Mouse (Mus musculus): ENCODE results near the gene Zfp786. TPM values are rescaled to one million over a fixed set of nuclear protein-coding genes. Genes with fewer than 3 reads are reported as not detected.
"Not testable (repeated sequence)": the region's sequence is repeated elsewhere in the genome, so short reads cannot be mapped to it uniquely, and the experiment has no call there.

The Zfp786 gene
- polyA plus RNA-seq (2016; fragmentation: Nextera tagmentation; extraction: Ambion mirVana) = 5.7 and 5.8 TPM in 2 replicates

DNA sequence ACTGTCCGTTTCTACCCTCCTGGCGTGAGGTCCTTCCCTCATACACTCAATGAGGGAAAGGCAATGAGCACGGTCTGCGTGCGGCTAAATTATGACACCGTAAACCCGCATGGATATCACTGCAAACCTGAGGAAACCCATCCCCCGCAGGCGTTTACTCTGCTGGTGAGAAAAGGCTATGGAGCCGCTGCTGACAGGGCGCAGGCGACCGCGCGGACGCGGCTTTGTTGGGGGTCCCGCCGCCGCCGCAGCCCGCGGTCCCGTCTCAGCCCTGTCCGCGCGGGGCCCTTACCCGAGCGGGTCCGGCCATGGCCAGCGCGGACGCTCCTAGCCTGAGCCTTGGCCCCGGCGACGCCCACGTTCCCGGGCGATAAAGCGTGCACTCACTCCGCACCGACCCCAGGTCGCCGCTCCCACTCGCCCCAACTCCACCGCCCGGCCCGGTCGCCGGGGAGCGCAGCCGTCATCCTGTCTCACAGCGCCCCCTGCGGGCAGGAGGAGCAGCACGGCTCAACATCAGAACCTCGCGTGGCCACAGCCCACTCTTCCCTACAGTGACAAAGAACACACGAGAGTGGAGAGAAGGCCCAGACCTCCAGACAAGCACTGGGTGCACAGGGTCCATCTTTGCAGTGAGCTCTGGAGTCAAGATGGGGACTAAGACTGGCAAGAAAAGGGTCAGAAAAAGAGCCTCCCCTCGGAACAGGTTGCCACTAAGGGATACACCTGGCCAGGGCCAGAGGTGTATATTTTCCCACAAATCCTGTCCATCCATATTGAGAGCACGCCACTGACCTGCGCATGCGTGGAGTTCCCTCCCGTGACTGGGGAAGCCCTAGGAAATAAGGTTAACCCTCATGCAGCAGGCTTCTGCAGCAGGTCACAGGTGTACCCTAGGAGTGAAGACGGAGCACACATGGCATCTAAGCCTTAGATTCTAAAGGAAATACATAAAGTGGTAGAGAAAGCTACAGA is at the start of gene Zfp786:
Gene Zfp786 (minus strand): TSS at position 764 of the 975 bp plus-strand sequence.
- DNase-seq (ENCODE audit: low spot score) = peak; percentile 98
- Histone ChIP-seq H3K4me3 (peak within 1 kb of the TSS; percentile 88), H3K27ac (peak within 1 kb of the TSS; percentile 96), H3K27me3 (ENCODE audit: low read depth, poor library complexity, severe bottlenecking) (no peaks in the 10 kb centered on the region), H3K4me1 (peaks cover 18% of the 10 kb centered on the region), H3K9me3 (replicated peaks) (no peaks in the 10 kb centered on the region), H3K36me3 (no peaks in the 10 kb centered on the region)
- 2% methylated on average over 64 of the region's 64 CpGs for WGBS

DNA sequence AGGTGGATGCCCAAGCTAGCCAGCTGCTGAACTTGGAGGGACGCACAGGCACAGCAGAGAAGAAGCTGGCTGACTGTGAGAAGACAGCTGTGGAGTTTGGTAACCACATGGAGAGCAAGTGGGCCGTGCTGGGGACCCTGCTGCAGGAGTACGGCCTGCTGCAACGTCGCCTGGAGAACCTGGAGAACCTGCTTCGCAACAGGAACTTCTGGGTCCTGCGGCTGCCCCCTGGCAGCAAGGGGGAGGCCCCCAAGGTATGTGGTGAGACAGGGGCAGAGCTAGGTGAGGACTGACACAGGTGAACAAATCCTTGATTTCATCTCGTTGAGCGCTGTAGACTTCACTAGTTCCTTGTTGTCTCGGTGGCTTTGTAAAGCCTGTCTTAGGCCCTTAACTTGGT is 49.5 kb upstream of the Zfp786 start:
- DNase-seq (ENCODE audit: low spot score) = no peak
- 94% methylated on average over 10 of the region's 10 CpGs for WGBS
- Histone ChIP-seq H3K4me3 (no peak overlapping the region), H3K4me1 (peaks cover 14% of the 10 kb centered on the region), H3K9me3 (replicated peaks) (no peaks in the 10 kb centered on the region), H3K27me3 (ENCODE audit: low read depth, poor library complexity, severe bottlenecking) (no peaks in the 10 kb centered on the region), H3K27ac (no peak overlapping the region), H3K36me3 (peaks cover 57% of the 10 kb centered on the region)

DNA sequence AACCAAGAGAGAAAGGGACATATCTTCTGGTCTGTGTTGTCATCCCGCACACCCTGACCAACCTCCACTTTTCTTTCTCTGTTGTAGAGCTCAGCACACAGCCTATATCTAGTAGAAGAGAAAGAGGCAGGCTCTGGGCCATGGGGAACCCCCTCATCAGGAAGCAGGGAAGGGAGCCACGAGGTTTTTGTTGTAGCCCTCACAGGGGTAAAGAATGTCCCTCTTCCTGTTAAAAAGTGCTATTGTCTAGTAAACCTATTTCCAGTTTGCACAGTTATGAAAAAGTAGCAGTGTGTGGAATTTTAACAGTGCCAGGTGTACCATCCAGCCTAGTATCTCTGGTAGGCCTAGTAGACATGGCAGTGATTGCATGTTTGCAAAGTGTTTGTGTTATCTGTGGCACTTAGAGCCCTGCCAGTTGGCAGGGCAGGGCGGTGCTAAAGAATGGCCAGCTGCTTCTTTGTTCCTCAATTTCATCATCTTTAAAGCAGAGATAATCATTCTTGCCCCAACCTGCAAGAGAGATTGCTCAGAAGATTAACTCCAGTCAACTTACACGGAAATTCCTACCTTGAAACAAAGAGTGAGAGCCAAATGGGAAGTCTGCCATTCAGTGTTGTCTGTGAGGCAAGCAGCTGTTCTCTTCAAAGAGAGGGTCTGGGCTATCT is 48.5 kb upstream of the Zfp786 start:
- Histone ChIP-seq H3K27me3 (ENCODE audit: low read depth, poor library complexity, severe bottlenecking) (no peaks in the 10 kb centered on the region), H3K4me3 (peak overlapping the region; percentile 95), H3K9me3 (replicated peaks) (no peaks in the 10 kb centered on the region), H3K27ac (no peak overlapping the region; the same call in 1 of the 2 replicates), H3K4me1 (peaks cover 14% of the 10 kb centered on the region), H3K36me3 (peaks cover 47% of the 10 kb centered on the region)
- WGBS = 80% methylated on average over 4 of the region's 4 CpGs
- DNase-seq (ENCODE audit: low spot score) = no peak

DNA sequence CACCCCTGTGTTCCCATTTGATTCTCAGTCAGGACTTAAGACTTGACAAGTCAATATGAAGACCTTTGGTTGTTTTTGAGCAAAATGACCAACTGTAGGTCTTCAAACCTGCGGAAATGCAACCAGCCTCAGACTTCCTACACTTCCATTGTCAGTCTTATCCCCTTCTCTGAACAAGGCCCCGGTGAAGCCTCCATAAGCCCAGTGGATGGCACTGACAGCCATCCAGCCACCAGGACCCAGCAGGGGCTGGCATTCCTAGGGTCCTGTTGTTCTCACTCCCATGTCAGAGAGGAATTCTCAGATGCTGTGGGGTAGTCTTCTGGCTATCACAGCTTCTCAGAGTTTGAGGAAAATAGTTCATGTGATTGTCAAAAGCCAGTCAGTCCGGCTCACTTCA is 47.9 kb upstream of the Zfp786 start:
- WGBS = 57% methylated on average over 3 of the region's 3 CpGs
- Histone ChIP-seq H3K9me3 (replicated peaks) (no peaks in the 10 kb centered on the region), H3K4me1 (peaks cover 14% of the 10 kb centered on the region), H3K27ac (peak overlapping the region; percentile 97; the same call in 1 of the 2 replicates), H3K4me3 (peak overlapping the region; percentile 95), H3K27me3 (ENCODE audit: low read depth, poor library complexity, severe bottlenecking) (no peaks in the 10 kb centered on the region), H3K36me3 (peaks cover 41% of the 10 kb centered on the region)
- DNase-seq (ENCODE audit: low spot score) = no peak

DNA sequence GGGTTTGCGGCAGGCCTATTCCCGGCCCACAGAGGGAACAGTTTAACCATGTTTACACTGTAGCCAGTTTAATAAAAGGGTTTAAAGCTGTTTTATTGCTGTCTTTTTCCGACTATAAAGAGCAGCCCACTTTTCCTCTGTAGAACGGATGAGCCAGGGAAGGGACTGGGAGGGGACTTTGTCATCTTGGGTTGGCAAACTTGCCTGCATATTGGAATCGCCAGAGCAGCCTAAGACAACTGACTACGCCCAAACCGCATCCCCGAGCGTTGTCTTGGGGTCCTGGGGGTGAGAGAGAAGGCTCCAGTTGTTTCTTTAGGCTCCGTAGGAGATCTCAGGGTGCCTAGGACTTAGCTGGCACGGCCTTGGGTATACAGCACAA is 47.5 kb upstream of the Zfp786 start:
- Histone ChIP-seq H3K36me3 (peaks cover 37% of the 10 kb centered on the region), H3K9me3 (replicated peaks) (no peaks in the 10 kb centered on the region), H3K4me3 (peak overlapping the region; percentile 95), H3K4me1 (peaks cover 14% of the 10 kb centered on the region), H3K27me3 (ENCODE audit: low read depth, poor library complexity, severe bottlenecking) (no peaks in the 10 kb centered on the region), H3K27ac (peak overlapping the region; percentile 97)
- WGBS = 2% methylated on average over 11 of the region's 11 CpGs
- DNase-seq (ENCODE audit: low spot score) = peak; percentile 53

DNA sequence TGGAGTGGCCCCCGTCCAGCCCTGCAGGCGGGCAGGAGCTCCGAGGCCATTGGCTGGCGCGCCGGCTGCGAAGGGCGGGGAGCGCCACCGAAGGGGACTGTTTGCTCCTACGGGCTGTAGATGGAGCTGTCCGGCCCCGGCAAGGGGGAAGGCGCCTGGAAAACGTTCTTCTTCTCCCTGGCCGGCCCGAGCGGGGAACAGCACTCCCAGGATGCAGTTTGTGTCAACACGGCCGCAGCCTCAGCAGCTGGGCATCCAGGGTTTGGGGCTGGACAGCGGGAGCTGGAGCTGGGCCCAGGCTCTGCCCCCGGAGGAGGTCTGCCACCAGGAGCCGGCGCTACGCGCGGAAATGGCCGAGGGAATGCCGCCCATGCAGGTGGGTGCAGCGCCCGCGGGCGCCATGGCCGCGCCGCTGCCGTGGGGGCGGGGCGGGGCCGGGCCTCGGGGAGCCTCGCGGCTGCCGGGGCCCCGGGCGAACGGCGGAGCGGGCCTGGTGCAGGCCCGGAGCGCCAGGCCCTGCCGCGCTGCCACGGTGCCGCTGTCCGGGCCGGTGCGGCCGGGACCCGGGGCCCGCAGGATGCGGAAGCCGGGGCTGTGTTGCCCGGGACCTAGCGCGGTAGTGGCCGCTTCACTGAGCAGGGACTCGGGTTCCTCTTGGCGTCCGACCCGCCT is 46.9 kb upstream of the Zfp786 start:
- Histone ChIP-seq H3K4me3 (peak overlapping the region; percentile 95), H3K4me1 (peaks cover 14% of the 10 kb centered on the region), H3K27me3 (ENCODE audit: low read depth, poor library complexity, severe bottlenecking) (no peaks in the 10 kb centered on the region), H3K27ac (peak overlapping the region; percentile 97), H3K9me3 (replicated peaks) (no peaks in the 10 kb centered on the region), H3K36me3 (peaks cover 31% of the 10 kb centered on the region)
- under 1% methylated on average over 71 of the region's 71 CpGs for WGBS
- DNase-seq (ENCODE audit: low spot score) = peak; percentile 93

DNA sequence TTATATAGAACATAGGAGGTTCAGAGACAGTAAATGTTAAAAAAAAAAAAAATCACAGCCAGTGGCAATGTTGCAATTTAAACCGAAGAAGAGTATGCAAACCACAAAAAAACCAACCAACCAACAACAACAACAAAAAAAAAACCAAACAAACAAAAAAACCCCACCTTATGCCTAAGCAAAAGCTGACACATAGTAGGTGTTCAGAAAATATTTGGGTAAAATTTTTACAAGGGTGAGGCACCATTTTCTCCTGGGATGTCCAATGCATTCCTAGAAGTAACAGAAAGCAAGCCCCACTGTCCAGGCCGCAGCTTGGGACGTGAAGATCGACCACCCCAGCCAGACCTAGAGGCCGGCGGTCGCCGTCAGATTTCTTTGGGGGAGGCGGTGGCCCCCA is 46.4 kb upstream of the Zfp786 start, which contains the start of gene Zfp282:
Gene Zfp282 (plus strand): TSS at position 147 of the 400 bp plus-strand sequence.
- peaks cover 26% of the 10 kb centered on the region for H3K36me3 ChIP-seq
- H3K9me3 ChIP-seq (replicated peaks) = no peaks in the 10 kb centered on the region
- peak within 1 kb of the TSS; percentile 97 for H3K27ac ChIP-seq
- H3K27me3 ChIP-seq (ENCODE audit: low read depth, poor library complexity, severe bottlenecking) = no peaks in the 10 kb centered on the region
- H3K4me3 ChIP-seq = peak within 1 kb of the TSS; percentile 95
- peaks cover 14% of the 10 kb centered on the region for H3K4me1 ChIP-seq
- no peak for DNase-seq (ENCODE audit: low spot score)
- 8% methylated on average over 9 of the region's 9 CpGs for WGBS

DNA sequence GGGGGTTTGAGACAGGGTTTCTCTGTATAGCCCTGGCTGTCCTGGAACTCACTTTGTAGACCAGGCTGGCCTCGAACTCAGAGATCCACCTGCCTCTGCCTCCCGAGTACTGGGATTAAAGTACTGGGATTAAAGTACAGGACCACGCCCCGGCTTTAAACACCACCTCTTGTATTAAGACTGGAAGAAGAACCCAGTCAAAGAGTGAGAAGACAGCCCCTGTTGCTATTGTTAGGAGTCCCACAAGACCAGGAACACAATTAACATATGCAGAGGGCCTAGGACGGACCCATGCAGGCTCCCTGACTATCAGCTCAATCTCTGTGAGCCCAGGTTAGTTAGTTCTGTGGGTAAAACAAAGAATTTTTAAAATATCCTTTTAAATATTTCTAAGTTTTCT is 41.6 kb upstream of the Zfp786 start:
- no peaks in the 10 kb centered on the region for H3K27me3 ChIP-seq (ENCODE audit: low read depth, poor library complexity, severe bottlenecking)
- no peak overlapping the region for H3K27ac ChIP-seq
- H3K4me3 ChIP-seq = no peak overlapping the region
- WGBS = 87% methylated on average over 5 of the region's 5 CpGs
- no peaks in the 10 kb centered on the region for H3K9me3 ChIP-seq (replicated peaks)
- H3K36me3 ChIP-seq = peaks cover 13% of the 10 kb centered on the region
- H3K4me1 ChIP-seq = no peaks in the 10 kb centered on the region
- DNase-seq (ENCODE audit: low spot score) = no peak

DNA sequence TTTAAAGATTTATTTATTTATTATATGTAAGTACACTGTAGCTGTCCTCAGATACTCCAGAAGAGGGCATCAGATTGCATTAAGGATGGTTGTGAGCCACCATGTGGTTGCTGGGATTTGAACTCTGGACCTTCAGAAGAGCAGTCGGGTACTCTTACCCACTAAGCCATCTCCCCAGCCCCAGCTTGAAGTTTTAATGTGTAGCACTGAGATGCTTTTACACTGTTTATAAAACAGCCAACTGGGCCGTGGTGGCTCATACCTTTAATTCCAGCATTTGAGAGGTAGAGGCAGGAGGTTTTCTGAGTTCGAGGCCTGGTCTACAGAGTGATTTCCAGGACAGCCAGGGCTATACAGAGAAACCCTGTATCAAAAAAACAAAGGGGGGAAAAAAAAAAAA is 27.1 kb upstream of the Zfp786 start:
- H3K4me3 ChIP-seq = not testable (repeated sequence)
- H3K36me3 ChIP-seq = peaks cover 33% of the 10 kb centered on the region
- 83% methylated on average over 3 of the region's 3 CpGs for WGBS

DNA sequence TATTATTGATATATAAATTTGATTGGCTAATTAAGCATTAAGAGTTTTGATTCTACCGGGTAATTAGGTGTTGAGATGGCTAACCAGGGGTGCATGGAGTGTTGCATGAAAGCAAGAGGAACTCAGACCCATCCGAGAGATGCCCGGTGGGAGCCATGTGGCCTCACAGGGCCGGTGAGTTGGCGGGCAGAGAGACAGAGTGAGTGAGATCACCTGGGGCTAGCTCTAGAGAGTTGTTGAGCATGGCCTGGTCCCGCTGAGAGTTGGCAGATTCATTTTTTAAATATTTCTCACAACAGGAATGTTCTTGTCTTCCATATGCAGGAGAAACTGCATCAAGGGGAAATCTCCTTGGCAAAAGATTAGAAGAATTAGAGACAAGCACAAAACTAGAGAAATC is 26.6 kb upstream of the Zfp786 start:
- no peak for DNase-seq (ENCODE audit: low spot score)
- 94% methylated on average over 6 of the region's 6 CpGs for WGBS
- H3K9me3 ChIP-seq (replicated peaks) = no peaks in the 10 kb centered on the region
- peaks cover 28% of the 10 kb centered on the region for H3K36me3 ChIP-seq
- H3K27me3 ChIP-seq (ENCODE audit: low read depth, poor library complexity, severe bottlenecking) = no peaks in the 10 kb centered on the region
- H3K4me3 ChIP-seq = no peak overlapping the region
- H3K4me1 ChIP-seq = no peaks in the 10 kb centered on the region
- no peak overlapping the region for H3K27ac ChIP-seq

More for the DNA sequence above, 27.1 kb upstream of the Zfp786 start:
- H3K27ac ChIP-seq; DNase-seq (ENCODE audit: low spot score); H3K4me1 ChIP-seq; H3K9me3 ChIP-seq (replicated peaks); H3K27me3 ChIP-seq (ENCODE audit: low read depth, poor library complexity, severe bottlenecking): not testable (repeated sequence)

DNA sequence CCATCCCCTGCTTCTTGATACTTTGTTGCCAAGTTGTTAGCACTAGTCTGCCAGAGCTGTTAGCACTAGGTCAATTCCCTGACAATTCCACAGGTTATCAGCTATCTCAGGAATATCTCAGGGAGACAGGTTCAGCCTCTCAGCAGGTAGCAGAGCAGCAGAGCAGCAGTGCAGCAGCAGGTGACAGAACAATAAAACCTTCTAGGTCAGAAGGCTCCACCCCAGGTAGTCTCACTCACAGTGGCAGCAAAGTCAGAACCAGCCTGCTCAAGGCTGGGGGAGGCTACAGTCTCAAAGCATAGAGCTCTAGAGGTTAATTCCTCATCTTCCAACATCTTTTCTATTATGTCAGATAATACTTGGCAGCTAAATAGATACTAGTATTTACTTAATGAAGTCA is 15.1 kb upstream of the Zfp786 start:
- no peak for DNase-seq (ENCODE audit: low spot score)

DNA sequence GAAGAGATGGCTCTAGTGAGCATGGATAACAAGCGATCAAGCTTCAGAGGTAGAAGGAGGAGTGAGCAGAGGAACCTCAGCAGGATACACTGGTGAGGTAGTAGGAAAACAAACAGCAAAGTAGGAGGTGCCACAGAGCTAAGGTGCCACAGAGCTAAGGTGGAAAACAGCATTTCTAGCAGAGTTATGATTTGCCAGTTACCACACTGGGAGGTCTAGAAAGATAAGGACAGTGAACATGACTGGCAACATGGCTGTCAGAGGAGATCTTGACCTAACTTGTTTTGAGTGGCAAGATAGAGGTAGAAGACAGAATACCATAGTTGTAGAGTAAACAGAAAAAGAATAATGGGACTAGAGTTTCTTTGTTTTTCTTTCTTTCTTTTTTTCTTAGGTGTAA is 11.7 kb upstream of the Zfp786 start:
- Histone ChIP-seq H3K27me3 (ENCODE audit: low read depth, poor library complexity, severe bottlenecking) (no peaks in the 10 kb centered on the region), H3K36me3 (peaks cover 24% of the 10 kb centered on the region), H3K4me1 (no peaks in the 10 kb centered on the region), H3K9me3 (replicated peaks) (no peaks in the 10 kb centered on the region), H3K27ac (no peak overlapping the region), H3K4me3 (no peak overlapping the region)
- WGBS = 94% methylated on average over 1 of the region's 1 CpGs
- DNase-seq (ENCODE audit: low spot score) = no peak

More for the DNA sequence above, 15.1 kb upstream of the Zfp786 start:
- H3K9me3 ChIP-seq (replicated peaks) = no peaks in the 10 kb centered on the region
- no peaks in the 10 kb centered on the region for H3K27me3 ChIP-seq (ENCODE audit: low read depth, poor library complexity, severe bottlenecking)
- no peak overlapping the region for H3K4me3 ChIP-seq
- peaks cover 21% of the 10 kb centered on the region; the same call in 1 of the 2 replicates for H3K36me3 ChIP-seq
- no peaks in the 10 kb centered on the region for H3K4me1 ChIP-seq
- no peak overlapping the region for H3K27ac ChIP-seq
